10 mouse cellular contexts compared by ENCODE assay signal in the genomic region with DNA sequence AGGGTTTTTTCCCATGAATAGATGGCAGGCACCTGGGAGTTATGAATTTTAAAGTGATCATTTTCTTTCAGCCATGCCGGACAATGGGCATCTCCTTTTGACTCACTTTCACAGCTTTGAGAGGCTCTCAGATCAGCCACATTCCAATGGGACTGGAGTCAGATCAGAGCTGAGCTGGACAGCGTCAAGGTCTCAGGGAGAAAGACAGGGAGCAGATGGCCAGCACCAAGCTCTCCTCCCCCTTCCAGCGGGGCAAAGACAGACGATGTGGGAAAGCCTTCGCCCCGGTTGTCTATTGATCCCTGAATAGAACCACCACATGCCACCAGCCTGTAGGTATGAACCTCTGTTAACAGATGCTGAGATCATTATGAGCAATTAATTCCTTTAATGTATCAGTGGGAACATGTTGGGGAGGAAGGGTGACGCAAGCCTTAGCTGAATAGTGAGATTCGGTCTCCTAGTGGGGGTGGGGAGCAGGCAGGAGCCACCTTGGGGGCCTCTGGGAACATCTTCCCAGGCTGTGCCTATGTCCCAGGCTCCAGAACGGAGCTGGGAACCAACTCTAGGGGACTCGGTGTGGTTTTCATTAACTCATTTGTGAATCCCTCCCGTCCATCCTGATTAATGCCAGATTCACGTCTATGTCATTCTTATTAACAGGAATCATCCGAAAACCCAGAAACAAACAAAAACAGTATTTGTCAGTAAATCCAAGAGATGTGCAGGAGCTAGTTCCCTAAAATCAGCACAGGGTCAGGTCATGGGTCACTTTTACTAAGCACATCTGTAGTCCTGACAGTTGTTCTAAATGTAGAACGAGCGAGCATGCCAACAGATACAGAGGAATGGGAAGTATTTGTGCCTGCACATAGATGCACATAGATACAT.
DNase-seq lines count a peak whose midpoint lies in the region; ATAC-seq and TF ChIP-seq lines count a peak whose summit lies in the region.
"Had no signal": no experiment of that assay in that cellular context is flagged by ENCODE, and none has a peak within 500 bp of the region (broad histone marks: within the 10 kb centered on the region; RNA-seq: fewer than 3 reads in every experiment).

No protein-coding gene starts in this region.

- no peaks in the 10 kb centered on the region for H3K27me3 ChIP-seq in heart, embryonic 15.5 days
- H3K27me3 ChIP-seq in midbrain, embryonic 16.5 days (ENCODE audit: control insufficient read depth, insufficient read depth, low read depth, low read length): no peaks in the 10 kb centered on the region

- 16% methylated on average over 15 of the region's 15 CpGs for WGBS in heart, embryonic 15.5 days
- 16% methylated on average over 15 of the region's 15 CpGs for WGBS in midbrain, embryonic 16.5 days
- WGBS in lung, adult 2 months: 31% methylated on average over 15 of the region's 15 CpGs

- H3K9ac ChIP-seq in heart, embryonic 15.5 days: no peak overlapping the region
- 0 out of 2 replicates have a peak overlapping the region, but pooled peaks have one; percentile 11 for H3K9ac ChIP-seq in midbrain, embryonic 16.5 days (ENCODE audit: low read depth, low read length)
- H3K9ac ChIP-seq: liver, embryonic 14.5 days had no signal

- H3K4me2 ChIP-seq in heart, embryonic 15.5 days: peak overlapping the region; percentile 56
- H3K4me2 ChIP-seq in midbrain, embryonic 16.5 days (ENCODE audit: low read length): peak overlapping the region; percentile 30

- peak overlapping the region; percentile 28 for H3K4me3 ChIP-seq in heart, embryonic 15.5 days
- no peak overlapping the region for H3K4me3 ChIP-seq in midbrain, embryonic 16.5 days (ENCODE audit: low read depth, low read length)
- no peak overlapping the region for H3K4me3 ChIP-seq in lung, adult 2 months (replicated peaks; ENCODE audit: extremely low read depth, low read depth, low read length)

- no peaks in the 10 kb centered on the region for H3K9me3 ChIP-seq in heart, embryonic 15.5 days (replicated peaks)
- H3K9me3 ChIP-seq in midbrain, embryonic 16.5 days (replicated peaks; ENCODE audit: control insufficient read depth, low read length, poor library complexity, severe bottlenecking): no peaks in the 10 kb centered on the region

- TF ChIP-seq CTCF in lung, adult 2 months (IDR thresholded peaks at IDR 0.05; ENCODE audit: insufficient read depth, low read length): no peak

- H3K36me3 ChIP-seq in heart, embryonic 15.5 days: no peaks in the 10 kb centered on the region
- H3K36me3 ChIP-seq in midbrain, embryonic 16.5 days (ENCODE audit: control insufficient read depth, insufficient read depth, low read length): no peaks in the 10 kb centered on the region

- no peak for TF ChIP-seq POLR2A in lung, adult 2 months (IDR thresholded peaks at IDR 0.05; ENCODE audit: borderline replicate concordance, extremely low read depth, low read depth, low read length)

- peaks cover 13% of the 10 kb centered on the region for H3K4me1 ChIP-seq in heart, embryonic 15.5 days (replicated peaks)
- H3K4me1 ChIP-seq in midbrain, embryonic 16.5 days (ENCODE audit: control insufficient read depth, insufficient read depth, low read length): peaks cover 19% of the 10 kb centered on the region; the same call in 1 of the 2 replicates
- no peaks in the 10 kb centered on the region for H3K4me1 ChIP-seq in lung, adult 2 months (ENCODE audit: control insufficient read depth, insufficient read depth, low read length)

- peak; percentile 63 for DNase-seq in heart, adult 11 months
- DNase-seq in heart, postnatal 36 days: no peak
- DNase-seq in adrenal gland, postnatal 14 days: peak; percentile 49
- DNase-seq in thymus, postnatal 4 days: no peak
- DNase-seq in lung, adult 2 months: no peak
- DNase-seq in adipocyte (ENCODE audit: low spot score): no peak
- DNase-seq: kidney, adult 18-20 months had no signal

- peak overlapping the region; percentile 36; the same call in 1 of the 2 replicates for H3K27ac ChIP-seq in heart, embryonic 15.5 days
- H3K27ac ChIP-seq in midbrain, embryonic 16.5 days (ENCODE audit: low read length): no peak overlapping the region
- H3K27ac ChIP-seq: liver, embryonic 14.5 days had no signal

- ATAC-seq in heart, embryonic 15.5 days (replicated peaks; ENCODE audit: insufficient number of reproducible peaks, insufficient read depth, low FRiP score, low read depth): 0 out of 2 replicates have a peak, but pooled peaks have one; percentile 53
- no peak for ATAC-seq in midbrain, embryonic 16.5 days

- intact Hi-C loops in heart, postnatal 36 days (cut with DNase I): no loop called here

Comparison
In these comparisons a context has a peak if more than half of its experiments do, and no peak if none do; other contexts are left out.
1. DNase-seq: peak in heart, adult 11 months (single experiment) and adrenal gland, postnatal 14 days (single experiment); none in heart, postnatal 36 days (0 of 2), thymus, postnatal 4 days (single experiment), lung, adult 2 months (single experiment) and adipocyte (single experiment).